Mouse (Mus musculus) kidney, embryonic 16.5 days (tissue): Measurements from ENCODE around the gene Jph4. TPM values are rescaled to one million over a fixed set of nuclear protein-coding genes. Genes with fewer than 3 reads are reported as not detected.
A peak's percentile ranks its signal among the peaks of the same experiment; 100 is the strongest.

ENCODE experiments used
- ATAC-seq: fragments of 200-750 bp; cut with Nextera tagmentation; 2 replicates; pipeline ENCODE4 v1.8.0; 2017; ENCODE audit warnings: moderate TSS enrichment; ENCODE audit not compliant: low FRiP score, low TSS enrichment
- H3K27ac ChIP-seq: fragments of 300-500 bp; sonication (generic); 2 replicates; pipeline ENCODE4 v1.5.1; 2014; ENCODE audit warnings: low read length
- H3K27me3 ChIP-seq: fragments of 300-500 bp; sonication (generic); 2 replicates; pipeline ENCODE4 v1.6.1; 2014; ENCODE audit warnings: low read length, control low read depth, mixed read lengths; ENCODE audit not compliant: insufficient read depth
- H3K36me3 ChIP-seq: fragments of 300-500 bp; sonication (generic); 2 replicates; pipeline ENCODE4 v1.6.1; 2014; ENCODE audit warnings: low read length, control low read depth, mixed read lengths; ENCODE audit not compliant: insufficient read depth
- H3K4me1 ChIP-seq: fragments of 300-500 bp; sonication (generic); 2 replicates; pipeline ENCODE4 v1.6.1; 2014; ENCODE audit warnings: low read length, control low read depth, mixed read lengths; ENCODE audit not compliant: insufficient read depth
- H3K4me2 ChIP-seq: fragments of 300-500 bp; sonication (generic); replicated peaks from 2 replicates; pipeline ENCODE4 v1.6.1; 2014; ENCODE audit warnings: low read depth, low read length
- H3K4me3 ChIP-seq: fragments of 300-500 bp; sonication (generic); 2 replicates; pipeline ENCODE4 v1.5.1; 2014; ENCODE audit warnings: mild to moderate bottlenecking, low read length
- H3K9ac ChIP-seq: fragments of 300-500 bp; sonication (generic); replicated peaks from 2 replicates; pipeline ENCODE4 v1.6.1; 2014; ENCODE audit warnings: low read length
- H3K9me3 ChIP-seq: fragments of 300-500 bp; sonication (generic); 2 replicates; pipeline ENCODE4 v1.6.1; 2016; ENCODE audit warnings: low read length, control low read depth
- WGBS: fragments of 180-500 bp; shearing (Covaris S2); extraction: QIAGEN DNeasy Blood & Tissue Kit; methylation state at CpG from one replicate; pipeline ENCODE4 v1.1.7; 2014; 5-methylcytosine and 5-hydroxymethylcytosine counted together
- polyA plus RNA-seq: library from polyadenylated mRNA; unstranded; fragments of >200 nt; fragmentation: Nextera tagmentation; extraction: Ambion mirVana; gene quantifications from 2 replicates; pipeline ENCODE4 v1.2.1, GENCODE M21; 2015

Gene Jph4
- polyA plus RNA-seq, 1 experiment from 2014 or later, result 0.45 TPM

- no peaks in the 10 kb centered on the region for H3K36me3 ChIP-seq
- H3K27ac ChIP-seq, result no peak overlapping the region
- no peaks in the 10 kb centered on the region for H3K9me3 ChIP-seq
- peaks cover 13% of the 10 kb centered on the region for H3K4me1 ChIP-seq
- no peak overlapping the region for H3K4me3 ChIP-seq
- no peak for ATAC-seq
- 83% methylated on average over 6 of the region's 6 CpGs for WGBS
- no peak overlapping the region for H3K9ac ChIP-seq
- no peaks in the 10 kb centered on the region for H3K27me3 ChIP-seq
- H3K4me2 ChIP-seq, result no peak overlapping the region
Observed at GRCm38 (mm10) chr14:55086009-55086514, 30.7 kb downstream of the Jph4 start.

GRCm38 (mm10) chr14:55085324-55086008, 31.3 kb downstream of the Jph4 start:
- Histone ChIP-seq H3K4me1 (peaks cover 9% of the 10 kb centered on the region; the same call in 1 of the 2 replicates), H3K27ac (no peak overlapping the region), H3K9me3 (no peaks in the 10 kb centered on the region), H3K4me3 (no peak overlapping the region), H3K36me3 (no peaks in the 10 kb centered on the region), H3K27me3 (no peaks in the 10 kb centered on the region), H3K4me2 (no peak overlapping the region), H3K9ac (no peak overlapping the region)
- WGBS, result 40% methylated on average over 9 of the region's 9 CpGs
- peak; percentile 17; the same call in 1 of the 2 replicates for ATAC-seq

GRCm38 (mm10) chr14:55083481-55083880, 33.3 kb downstream of the Jph4 start:
- Histone ChIP-seq H3K4me2 (no peak overlapping the region), H3K4me3 (no peak overlapping the region), H3K27ac (no peak overlapping the region), H3K27me3 (no peaks in the 10 kb centered on the region), H3K36me3 (no peaks in the 10 kb centered on the region), H3K9me3 (no peaks in the 10 kb centered on the region), H3K4me1 (peaks cover 24% of the 10 kb centered on the region), H3K9ac (no peak overlapping the region)
- ATAC-seq, result no peak
- WGBS, result 73% methylated on average over 6 of the region's 6 CpGs

- no peak overlapping the region for H3K9ac ChIP-seq
- no peak overlapping the region for H3K4me3 ChIP-seq
- no peak overlapping the region for H3K27ac ChIP-seq
- H3K9me3 ChIP-seq, result no peaks in the 10 kb centered on the region
- no peak overlapping the region for H3K4me2 ChIP-seq
- 26% methylated on average over 5 of the region's 5 CpGs for WGBS
- peaks cover 32% of the 10 kb centered on the region for H3K4me1 ChIP-seq
- no peak for ATAC-seq
- H3K27me3 ChIP-seq, result no peaks in the 10 kb centered on the region
- no peaks in the 10 kb centered on the region for H3K36me3 ChIP-seq
Observed at GRCm38 (mm10) chr14:55081105-55081504, 35.6 kb downstream of the Jph4 start.

GRCm38 (mm10) chr14:55079214-55079970, 37.3 kb downstream of the Jph4 start:
- H3K4me3 ChIP-seq, result no peak overlapping the region
- peak overlapping the region; percentile 60; the same call in 1 of the 2 replicates for H3K27ac ChIP-seq
- WGBS, result 20% methylated on average over 8 of the region's 8 CpGs
- peak overlapping the region; percentile 44 for H3K4me2 ChIP-seq
- H3K36me3 ChIP-seq, result no peaks in the 10 kb centered on the region
- peaks cover 23% of the 10 kb centered on the region for H3K4me1 ChIP-seq
- ATAC-seq, result peak; percentile 52
- peak overlapping the region; percentile 37; the same call in 1 of the 2 replicates for H3K9ac ChIP-seq
- no peaks in the 10 kb centered on the region for H3K9me3 ChIP-seq
- H3K27me3 ChIP-seq, result no peaks in the 10 kb centered on the region

GRCm38 (mm10) chr14:55078366-55078989, 38.3 kb downstream of the Jph4 start:
- H3K36me3 ChIP-seq, result no peaks in the 10 kb centered on the region
- H3K4me1 ChIP-seq, result peaks cover 23% of the 10 kb centered on the region
- H3K27ac ChIP-seq, result peak overlapping the region; percentile 60
- H3K27me3 ChIP-seq, result no peaks in the 10 kb centered on the region
- no peaks in the 10 kb centered on the region for H3K9me3 ChIP-seq
- H3K9ac ChIP-seq, result peak overlapping the region; percentile 37
- H3K4me3 ChIP-seq, result peak overlapping the region; percentile 28; the same call in 1 of the 2 replicates
- peak; percentile 83 for ATAC-seq
- H3K4me2 ChIP-seq, result peak overlapping the region; percentile 44
- WGBS, result 5% methylated on average over 23 of the region's 23 CpGs

GRCm38 (mm10) chr14:55077481-55078365, 39.0 kb downstream of the Jph4 start:
- peak overlapping the region; percentile 28; the same call in 1 of the 2 replicates for H3K4me3 ChIP-seq
- 0 out of 2 replicates have a peak, but pooled peaks cover 4% of the 10 kb centered on the region for H3K36me3 ChIP-seq
- H3K27ac ChIP-seq, result no peak overlapping the region
- no peaks in the 10 kb centered on the region; the same call in 1 of the 2 replicates for H3K27me3 ChIP-seq
- peak overlapping the region; percentile 37; the same call in 1 of the 2 replicates for H3K9ac ChIP-seq
- H3K4me1 ChIP-seq, result peaks cover 23% of the 10 kb centered on the region
- peak overlapping the region; percentile 44 for H3K4me2 ChIP-seq
- ATAC-seq, result no peak
- H3K9me3 ChIP-seq, result no peaks in the 10 kb centered on the region
- 28% methylated on average over 15 of the region's 15 CpGs for WGBS

GRCm38 (mm10) chr14:55076956-55077355, 39.8 kb downstream of the Jph4 start:
- Histone ChIP-seq H3K4me3 (no peak overlapping the region), H3K27ac (no peak overlapping the region), H3K9ac (no peak overlapping the region), H3K36me3 (0 out of 2 replicates have a peak, but pooled peaks cover 4% of the 10 kb centered on the region), H3K4me1 (peaks cover 31% of the 10 kb centered on the region), H3K27me3 (no peaks in the 10 kb centered on the region; the same call in 1 of the 2 replicates), H3K4me2 (no peak overlapping the region), H3K9me3 (no peaks in the 10 kb centered on the region)
- no peak for ATAC-seq
- WGBS, result 58% methylated on average over 3 of the region's 3 CpGs

- no peak overlapping the region for H3K4me2 ChIP-seq
- H3K36me3 ChIP-seq, result 0 out of 2 replicates have a peak, but pooled peaks cover 4% of the 10 kb centered on the region
- no peaks in the 10 kb centered on the region for H3K9me3 ChIP-seq
- 40% methylated on average over 6 of the region's 6 CpGs for WGBS
- ATAC-seq, result no peak
- peaks cover 37% of the 10 kb centered on the region for H3K4me1 ChIP-seq
- no peak overlapping the region for H3K27ac ChIP-seq
- 0 out of 2 replicates have a peak overlapping the region, but pooled peaks have one; percentile 2 for H3K9ac ChIP-seq
- no peaks in the 10 kb centered on the region; the same call in 1 of the 2 replicates for H3K27me3 ChIP-seq
- H3K4me3 ChIP-seq, result no peak overlapping the region
Observed at GRCm38 (mm10) chr14:55076224-55076623, 40.5 kb downstream of the Jph4 start.
